Mouse (Mus musculus) brain, embryonic 14.5 days (tissue): ENCODE results near the gene Nsd2.

Experiments
- CTCF ChIP-seq: fragments of 200-500 bp; IDR thresholded peaks from 2 replicates; pipeline ENCODE4 v1.5.1; 2012; ENCODE audit warnings: inconsistent platforms, mild to moderate bottlenecking, moderate library complexity, borderline replicate concordance; ENCODE audit not compliant: insufficient read depth, insufficient read length; ENCODE audit errors: extremely low read depth
- POLR2A ChIP-seq: fragments of 200-500 bp; IDR thresholded peaks from 2 replicates; pipeline ENCODE4 v1.6.1; 2012; ENCODE audit warnings: mild to moderate bottlenecking, inconsistent platforms, borderline replicate concordance; ENCODE audit not compliant: poor library complexity, insufficient read depth, insufficient read length, severe bottlenecking; ENCODE audit errors: extremely low read depth

GRCm38 (mm10) chr5:33936120-33936707 lies 115.7 kb downstream of the Nsd2 start, which contains the start of gene Nelfa:
- TF ChIP-seq CTCF, result no peak
- peak; percentile 74 for TF ChIP-seq POLR2A
